Mouse (Mus musculus): ENCODE results near the gene Abca2. TPM values are rescaled to one million over a fixed set of nuclear protein-coding genes. Genes with fewer than 3 reads are reported as not detected.

The Abca2 gene
- polyA plus RNA-seq, 1 experiment from 2014 or later: 12.7 TPM

DNA sequence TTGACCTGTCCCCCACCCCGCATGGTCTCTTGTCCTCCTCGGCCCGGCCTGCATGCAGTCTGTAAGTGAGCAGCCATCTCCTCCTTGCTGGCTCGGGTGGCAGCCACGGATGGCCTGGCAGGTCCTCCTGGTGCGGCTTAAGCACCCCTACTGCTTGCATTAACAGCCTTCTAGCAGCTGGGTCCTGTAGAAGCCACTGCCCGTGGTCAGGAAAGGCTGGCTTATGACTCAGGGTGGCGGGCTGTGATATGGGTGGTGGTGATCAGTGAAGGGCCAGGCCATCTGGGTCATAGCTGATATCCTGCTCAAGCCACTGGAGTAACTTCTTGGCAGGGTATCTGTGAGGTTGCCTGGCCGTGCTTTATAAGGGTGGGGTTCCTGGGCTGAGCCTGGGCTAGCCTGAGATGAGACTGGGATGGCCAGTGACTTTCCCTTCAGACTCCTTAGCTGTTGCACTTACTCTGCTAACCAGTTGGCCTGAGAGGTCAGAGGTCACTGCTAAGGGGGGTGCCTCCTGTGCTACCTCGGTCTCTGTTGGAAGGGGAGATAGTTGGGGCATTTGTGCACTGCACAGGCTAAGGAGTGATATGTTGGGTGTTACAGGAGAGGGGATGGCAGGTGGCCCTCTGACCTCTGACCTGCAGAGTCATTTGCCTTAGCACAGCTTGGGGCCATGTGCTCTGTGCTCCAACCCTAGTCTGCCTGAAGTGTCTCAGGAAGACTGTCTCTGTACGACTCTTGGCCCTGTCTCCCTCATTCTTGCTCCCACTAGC is 4.0 kb downstream of the Abca2 start:
- no peak for ATAC-seq (ENCODE audit: low FRiP score, low TSS enrichment)
- Histone ChIP-seq H3K4me2 (replicated peaks; ENCODE audit: low read depth, low read length) (no peak overlapping the region), H3K27ac (ENCODE audit: low read length) (no peak overlapping the region), H3K4me1 (ENCODE audit: insufficient read depth, low read length) (peaks cover 32% of the 10 kb centered on the region), H3K9ac (replicated peaks; ENCODE audit: low read length) (no peak overlapping the region), H3K4me3 (ENCODE audit: low read length) (no peak overlapping the region), H3K9me3 (ENCODE audit: low read length) (no peaks in the 10 kb centered on the region), H3K27me3 (ENCODE audit: insufficient read depth, low read length) (0 out of 2 replicates have a peak, but pooled peaks cover 5% of the 10 kb centered on the region), H3K36me3 (ENCODE audit: insufficient read depth, low read length) (no peaks in the 10 kb centered on the region)
- WGBS: 73% methylated on average over 11 of the region's 11 CpGs

DNA sequence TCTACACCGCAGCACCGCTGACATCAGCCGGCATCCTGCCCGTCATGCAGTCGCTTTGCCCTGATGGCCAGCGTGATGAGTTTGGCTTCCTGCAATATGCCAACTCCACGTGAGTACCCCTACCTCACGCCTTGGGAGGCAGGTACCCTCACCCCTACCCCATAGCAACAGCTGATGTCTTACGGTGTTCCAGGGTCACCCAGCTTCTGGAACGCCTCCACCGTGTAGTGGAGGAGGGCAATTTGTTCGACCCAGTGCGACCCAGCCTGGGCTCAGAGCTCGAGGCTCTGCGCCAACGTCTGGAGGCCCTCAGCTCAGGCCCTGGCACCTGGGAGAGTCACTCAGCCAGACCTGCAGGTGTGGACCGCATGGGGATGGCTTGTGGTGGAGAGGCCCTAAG is 4.6 kb downstream of the Abca2 start:
- H3K9ac ChIP-seq (replicated peaks; ENCODE audit: low read length): no peak overlapping the region
- H3K4me2 ChIP-seq (replicated peaks; ENCODE audit: low read depth, low read length): no peak overlapping the region
- no peaks in the 10 kb centered on the region for H3K36me3 ChIP-seq (ENCODE audit: insufficient read depth, low read length)
- no peaks in the 10 kb centered on the region for H3K9me3 ChIP-seq (ENCODE audit: low read length)
- H3K27ac ChIP-seq (ENCODE audit: low read length): no peak overlapping the region
- 0 out of 2 replicates have a peak, but pooled peaks cover 5% of the 10 kb centered on the region for H3K27me3 ChIP-seq (ENCODE audit: insufficient read depth, low read length)
- ATAC-seq (ENCODE audit: low FRiP score, low TSS enrichment): no peak
- WGBS: 84% methylated on average over 17 of the region's 17 CpGs
- peaks cover 30% of the 10 kb centered on the region for H3K4me1 ChIP-seq (ENCODE audit: insufficient read depth, low read length)
- no peak overlapping the region for H3K4me3 ChIP-seq (ENCODE audit: low read length)

DNA sequence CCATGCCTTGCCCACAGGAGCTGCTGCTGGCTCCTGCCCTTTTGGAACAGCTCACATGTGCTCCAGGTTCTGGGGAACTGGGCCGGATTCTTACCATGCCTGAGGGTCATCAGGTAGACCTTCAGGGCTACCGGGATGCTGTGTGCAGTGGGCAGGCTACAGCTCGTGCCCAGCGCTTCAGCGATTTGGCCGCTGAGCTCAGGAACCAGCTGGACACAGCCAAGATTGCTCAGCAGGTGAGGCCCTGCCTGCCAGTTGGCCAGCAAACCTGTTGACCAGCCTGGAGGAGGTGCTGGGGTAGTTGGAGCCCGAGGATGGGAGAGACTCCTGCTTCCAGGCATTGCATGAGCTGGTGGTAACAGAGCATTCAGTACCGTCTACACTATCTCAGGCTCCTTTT is 5.8 kb downstream of the Abca2 start:
- 86% methylated on average over 8 of the region's 8 CpGs for WGBS
- ATAC-seq (ENCODE audit: low FRiP score, low TSS enrichment): no peak

DNA sequence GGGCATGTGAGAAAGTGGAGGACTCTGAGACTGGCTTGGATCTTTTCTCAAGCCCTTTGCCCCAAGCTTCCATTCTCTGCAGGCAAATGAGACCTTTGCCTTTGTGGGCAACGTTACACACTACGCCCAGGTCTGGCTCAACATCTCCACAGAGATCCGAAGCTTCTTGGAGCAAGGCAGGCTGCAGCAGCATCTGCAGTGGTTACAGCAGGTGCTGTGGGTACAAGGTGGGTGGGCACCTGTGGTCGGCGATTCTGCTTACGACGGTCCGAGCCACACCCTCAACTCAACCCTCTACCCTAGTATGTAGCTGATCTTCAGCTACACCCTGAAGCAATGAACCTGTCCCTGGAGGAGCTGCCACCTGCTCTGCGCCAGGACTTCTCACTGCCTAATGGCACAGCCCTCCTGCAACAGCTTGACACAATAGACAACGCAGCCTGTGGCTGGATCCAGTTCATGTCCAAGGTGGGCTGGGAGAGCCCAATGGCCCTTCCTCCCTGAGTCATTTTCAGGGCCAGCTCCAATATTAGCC is 7.8 kb downstream of the Abca2 start:
- Histone ChIP-seq H3K36me3 (ENCODE audit: insufficient read depth, low read length) (peaks cover 12% of the 10 kb centered on the region; the same call in 1 of the 2 replicates), H3K4me3 (ENCODE audit: low read length) (no peak overlapping the region), H3K9me3 (ENCODE audit: low read length) (no peaks in the 10 kb centered on the region), H3K4me2 (replicated peaks; ENCODE audit: low read depth, low read length) (no peak overlapping the region), H3K4me1 (ENCODE audit: insufficient read depth, low read length) (peaks cover 3% of the 10 kb centered on the region), H3K27ac (ENCODE audit: low read length) (no peak overlapping the region), H3K27me3 (ENCODE audit: insufficient read depth, low read length) (no peaks in the 10 kb centered on the region), H3K9ac (replicated peaks; ENCODE audit: low read length) (no peak overlapping the region)
- WGBS: 91% methylated on average over 10 of the region's 10 CpGs
- no peak for ATAC-seq (ENCODE audit: low FRiP score, low TSS enrichment)

More for the DNA sequence above, 5.8 kb downstream of the Abca2 start:
- Histone ChIP-seq H3K27ac (ENCODE audit: low read length) (no peak overlapping the region), H3K4me1 (ENCODE audit: insufficient read depth, low read length) (peaks cover 23% of the 10 kb centered on the region), H3K9ac (replicated peaks; ENCODE audit: low read length) (no peak overlapping the region), H3K9me3 (ENCODE audit: low read length) (no peaks in the 10 kb centered on the region), H3K4me3 (ENCODE audit: low read length) (no peak overlapping the region), H3K36me3 (ENCODE audit: insufficient read depth, low read length) (peaks cover 8% of the 10 kb centered on the region; the same call in 1 of the 2 replicates), H3K4me2 (replicated peaks; ENCODE audit: low read depth, low read length) (no peak overlapping the region), H3K27me3 (ENCODE audit: insufficient read depth, low read length) (0 out of 2 replicates have a peak, but pooled peaks cover 4% of the 10 kb centered on the region)

DNA sequence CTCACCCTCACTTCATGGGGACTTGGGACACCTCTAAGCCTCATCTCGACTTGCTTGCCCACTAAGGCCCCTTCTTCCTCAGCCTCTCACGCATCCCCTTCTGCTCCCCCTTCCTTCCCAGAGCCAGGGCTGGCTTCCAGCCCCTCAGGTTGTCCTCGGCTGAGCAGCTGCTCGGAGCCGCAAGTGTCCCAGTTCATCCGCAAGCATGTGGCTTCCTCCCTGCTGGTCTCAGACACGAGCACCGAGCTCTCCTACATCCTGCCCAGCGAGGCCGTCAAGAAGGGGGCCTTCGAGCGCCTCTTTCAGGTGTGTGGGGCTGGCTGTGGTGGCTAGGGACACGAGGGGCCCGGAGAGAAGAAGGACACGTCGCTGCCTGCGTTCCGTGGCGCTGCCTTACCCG is 12.6 kb downstream of the Abca2 start:
- no peaks in the 10 kb centered on the region for H3K4me1 ChIP-seq (ENCODE audit: insufficient read depth, low read length)
- H3K9ac ChIP-seq (replicated peaks; ENCODE audit: low read length): no peak overlapping the region
- H3K27ac ChIP-seq (ENCODE audit: low read length): no peak overlapping the region
- no peak for ATAC-seq (ENCODE audit: low FRiP score, low TSS enrichment)
- no peak overlapping the region for H3K4me3 ChIP-seq (ENCODE audit: low read length)
- 87% methylated on average over 20 of the region's 20 CpGs for WGBS
- no peaks in the 10 kb centered on the region for H3K27me3 ChIP-seq (ENCODE audit: insufficient read depth, low read length)
- no peaks in the 10 kb centered on the region for H3K9me3 ChIP-seq (ENCODE audit: low read length)
- H3K4me2 ChIP-seq (replicated peaks; ENCODE audit: low read depth, low read length): no peak overlapping the region
- H3K36me3 ChIP-seq (ENCODE audit: insufficient read depth, low read length): peaks cover 33% of the 10 kb centered on the region

DNA sequence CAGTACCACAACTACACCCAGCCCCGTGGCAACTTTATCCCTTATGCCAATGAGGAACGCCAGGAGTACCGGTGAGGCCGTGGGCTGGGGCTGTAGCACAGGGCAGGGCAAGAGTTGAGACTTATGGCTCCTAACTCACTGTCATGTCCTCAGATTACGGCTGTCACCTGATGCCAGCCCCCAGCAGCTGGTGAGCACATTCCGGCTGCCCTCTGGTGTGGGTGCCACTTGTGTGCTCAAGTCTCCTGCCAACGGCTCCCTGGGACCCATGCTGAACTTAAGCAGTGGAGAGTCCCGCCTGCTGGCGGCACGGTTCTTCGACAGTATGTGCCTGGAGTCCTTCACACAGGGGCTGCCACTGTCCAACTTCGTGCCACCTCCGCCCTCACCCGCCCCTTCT is 14.2 kb downstream of the Abca2 start:
- Histone ChIP-seq H3K4me1 (ENCODE audit: insufficient read depth, low read length) (no peaks in the 10 kb centered on the region), H3K36me3 (ENCODE audit: insufficient read depth, low read length) (peaks cover 33% of the 10 kb centered on the region), H3K4me3 (ENCODE audit: low read length) (no peak overlapping the region), H3K27ac (ENCODE audit: low read length) (no peak overlapping the region), H3K9ac (replicated peaks; ENCODE audit: low read length) (no peak overlapping the region), H3K9me3 (ENCODE audit: low read length) (no peaks in the 10 kb centered on the region), H3K27me3 (ENCODE audit: insufficient read depth, low read length) (no peaks in the 10 kb centered on the region), H3K4me2 (replicated peaks; ENCODE audit: low read depth, low read length) (no peak overlapping the region)
- 77% methylated on average over 14 of the region's 14 CpGs for WGBS
- no peak for ATAC-seq (ENCODE audit: low FRiP score, low TSS enrichment)

DNA sequence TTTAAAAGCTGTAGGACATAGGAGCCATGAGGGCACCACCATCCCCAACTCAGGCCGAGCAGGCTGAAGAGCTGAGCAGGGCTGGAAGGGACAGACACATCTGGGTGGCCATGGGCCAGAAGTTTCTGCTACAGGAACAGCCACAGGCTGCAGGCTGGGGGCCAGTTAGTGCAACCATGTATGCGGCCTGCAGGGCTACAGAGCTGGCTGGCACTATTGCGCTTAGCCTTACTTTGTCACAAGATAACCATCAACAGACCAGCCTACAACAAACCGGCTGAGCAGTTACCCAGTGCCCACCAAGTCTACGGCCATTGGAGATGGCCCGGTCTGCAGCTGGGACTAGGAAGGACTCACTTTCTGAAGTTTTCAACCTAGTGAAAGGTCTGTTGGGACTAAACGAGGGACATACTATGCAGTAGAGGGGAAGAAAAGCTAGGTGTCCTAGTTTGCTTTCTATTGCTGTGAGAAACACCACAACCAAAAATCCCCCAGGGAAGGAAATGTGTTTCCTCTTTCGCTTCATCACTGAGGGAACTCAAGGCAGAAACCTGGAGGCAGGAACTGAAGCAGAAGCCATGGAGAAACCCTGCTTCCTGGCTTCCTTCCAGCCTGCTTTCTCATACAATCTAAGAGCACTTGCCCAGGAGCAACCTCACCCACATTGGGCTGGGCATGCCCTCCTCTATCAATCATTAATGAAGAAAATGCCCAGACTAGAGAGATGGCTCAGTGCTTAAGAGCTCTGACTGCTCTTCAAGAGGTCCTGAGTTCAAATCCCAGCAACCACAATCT is 22.5 kb downstream of the Abca2 start:
- Histone ChIP-seq H3K9me3 (ENCODE audit: low read length) (no peaks in the 10 kb centered on the region), H3K4me1 (ENCODE audit: insufficient read depth, low read length) (no peaks in the 10 kb centered on the region), H3K27ac (ENCODE audit: low read length) (no peak overlapping the region), H3K27me3 (ENCODE audit: insufficient read depth, low read length) (no peaks in the 10 kb centered on the region), H3K36me3 (ENCODE audit: insufficient read depth, low read length) (no peaks in the 10 kb centered on the region), H3K9ac (replicated peaks; ENCODE audit: low read length) (no peak overlapping the region), H3K4me3 (ENCODE audit: low read length) (no peak overlapping the region), H3K4me2 (replicated peaks; ENCODE audit: low read depth, low read length) (no peak overlapping the region)
- WGBS: 76% methylated on average over 8 of the region's 8 CpGs
- no peak for ATAC-seq (ENCODE audit: low FRiP score, low TSS enrichment)

DNA sequence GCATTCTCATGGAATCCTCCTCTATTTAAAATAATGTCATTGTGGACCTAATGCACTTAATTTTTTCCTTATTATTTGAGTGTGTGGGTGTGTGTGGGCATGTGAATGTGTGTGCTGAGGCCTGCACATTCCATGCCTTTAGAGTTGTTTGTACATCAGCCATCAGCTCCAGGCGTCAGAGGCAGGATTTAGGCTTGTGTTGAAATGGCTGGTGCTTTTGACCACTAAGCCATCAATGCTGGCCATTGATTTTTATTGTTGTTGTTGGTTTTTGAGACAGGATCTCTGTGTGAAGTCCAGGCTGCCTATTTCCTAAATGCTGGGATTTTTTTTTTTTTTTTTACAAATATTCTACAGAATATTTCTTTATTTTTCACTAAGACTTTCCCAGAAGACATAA is 24.4 kb downstream of the Abca2 start:
- WGBS: 41% methylated on average over 1 of the region's 1 CpGs
- no peaks in the 10 kb centered on the region for H3K36me3 ChIP-seq (ENCODE audit: insufficient read depth, low read length)
- no peaks in the 10 kb centered on the region for H3K27me3 ChIP-seq (ENCODE audit: insufficient read depth, low read length)
- H3K4me1 ChIP-seq (ENCODE audit: insufficient read depth, low read length): no peaks in the 10 kb centered on the region
- H3K9me3 ChIP-seq (ENCODE audit: low read length): no peaks in the 10 kb centered on the region
- no peak overlapping the region for H3K9ac ChIP-seq (replicated peaks; ENCODE audit: low read length)
- H3K4me3 ChIP-seq (ENCODE audit: low read length): no peak overlapping the region
- no peak overlapping the region for H3K27ac ChIP-seq (ENCODE audit: low read length)
- H3K4me2 ChIP-seq (replicated peaks; ENCODE audit: low read depth, low read length): no peak overlapping the region
- no peak for ATAC-seq (ENCODE audit: low FRiP score, low TSS enrichment)

DNA sequence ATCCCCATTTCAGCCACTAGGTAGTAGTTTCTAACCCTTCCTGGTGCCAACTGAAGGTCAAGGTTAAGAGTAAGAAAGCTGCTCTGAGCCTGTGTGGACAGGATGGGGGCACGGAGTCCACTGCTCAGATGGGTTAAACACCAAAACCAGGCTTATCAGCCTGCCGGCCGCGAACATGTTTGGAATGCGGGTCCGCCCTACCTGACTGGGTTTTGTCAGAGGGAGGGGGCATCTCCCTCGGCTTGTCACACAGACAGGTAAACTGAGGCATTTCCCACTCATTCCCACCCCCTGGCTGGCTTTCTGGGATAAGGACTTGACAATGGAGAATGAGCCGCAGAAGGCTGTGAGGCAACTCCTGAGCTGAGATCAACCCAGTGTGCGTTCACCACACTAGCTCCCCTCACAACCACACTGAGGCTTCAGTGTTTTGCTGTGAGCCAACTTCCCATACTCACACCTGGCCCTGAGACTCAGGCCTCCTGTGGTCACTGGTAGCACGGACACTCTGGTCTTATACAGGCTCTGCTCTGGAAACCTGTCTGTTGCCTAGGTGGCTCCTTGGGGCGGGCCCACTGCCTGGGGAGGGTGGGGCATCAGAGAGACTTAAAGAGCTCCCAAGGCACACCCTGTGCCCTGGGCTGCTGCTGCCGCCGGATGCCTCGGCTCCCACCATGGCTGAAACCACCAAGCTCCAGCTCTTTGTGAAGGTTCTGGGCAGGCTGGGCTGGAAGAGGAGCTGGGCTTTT is 27.9 kb downstream of the Abca2 start, which contains the start of gene Clic3:
Gene Clic3, plus strand, starts transcription at position 634 of the 749 bp plus-strand sequence.
- H3K36me3 ChIP-seq (ENCODE audit: insufficient read depth, low read length): no peaks in the 10 kb centered on the region
- no peak within 1 kb of the TSS for H3K4me3 ChIP-seq (ENCODE audit: low read length)
- no peak within 1 kb of the TSS for H3K27ac ChIP-seq (ENCODE audit: low read length)
- H3K9ac ChIP-seq (replicated peaks; ENCODE audit: low read length): peak within 1 kb of the TSS; percentile 11; the same call in 1 of the 2 replicates
- no peaks in the 10 kb centered on the region for H3K9me3 ChIP-seq (ENCODE audit: low read length)
- H3K4me2 ChIP-seq (replicated peaks; ENCODE audit: low read depth, low read length): no peak within 1 kb of the TSS
- no peak for ATAC-seq (ENCODE audit: low FRiP score, low TSS enrichment)
- WGBS: 64% methylated on average over 14 of the region's 14 CpGs
- no peaks in the 10 kb centered on the region for H3K27me3 ChIP-seq (ENCODE audit: insufficient read depth, low read length)
- H3K4me1 ChIP-seq (ENCODE audit: insufficient read depth, low read length): peaks cover 11% of the 10 kb centered on the region
